Mouse (Mus musculus) forebrain, embryonic 12.5 days (tissue): ENCODE results near the gene D930048N14Rik. TPM values are rescaled to one million over a fixed set of nuclear protein-coding genes. Genes with fewer than 3 reads are reported as not detected.
"Not testable (repeated sequence)": the region's sequence is repeated elsewhere in the genome, so short reads cannot be mapped to it uniquely, and the experiment has no call there.

Source experiments
- ATAC-seq: fragments of 200-750 bp; cut with Nextera tagmentation; 2 replicates; pipeline ENCODE4 v1.8.0; 2017; ENCODE audit warnings: moderate TSS enrichment; ENCODE audit not compliant: low FRiP score
- H3K27ac ChIP-seq: fragments of 300-500 bp; sonication (generic); 2 replicates; pipeline ENCODE4 v1.5.1; 2016; ENCODE audit warnings: mild to moderate bottlenecking
- H3K27me3 ChIP-seq: fragments of 300-500 bp; sonication (generic); 2 replicates; pipeline ENCODE4 v1.6.1; 2016; ENCODE audit warnings: mild to moderate bottlenecking
- H3K36me3 ChIP-seq: fragments of 300-500 bp; sonication (generic); replicated peaks from 2 replicates; pipeline ENCODE4 v1.6.1; 2016; ENCODE audit warnings: mild to moderate bottlenecking
- H3K4me1 ChIP-seq: fragments of 300-500 bp; sonication (generic); 2 replicates; pipeline ENCODE4 v1.6.1; 2016
- H3K4me2 ChIP-seq: fragments of 300-500 bp; sonication (generic); 2 replicates; pipeline ENCODE4 v1.6.1; 2016; ENCODE audit warnings: mild to moderate bottlenecking, moderate library complexity
- H3K4me3 ChIP-seq: fragments of 300-500 bp; sonication (generic); replicated peaks from 2 replicates; pipeline ENCODE4 v1.5.1; 2016; ENCODE audit warnings: mild to moderate bottlenecking
- H3K9ac ChIP-seq: fragments of 300-500 bp; sonication (generic); 2 replicates; pipeline ENCODE4 v1.6.1; 2016; ENCODE audit warnings: mild to moderate bottlenecking
- H3K9me3 ChIP-seq: fragments of 300-500 bp; sonication (generic); 2 replicates; pipeline ENCODE4 v1.6.1; 2016
- WGBS: fragments of 180-500 bp; shearing (Covaris S2); methylation state at CpG from one replicate; pipeline ENCODE4 v1.1.7; 2016; 5-methylcytosine and 5-hydroxymethylcytosine counted together
- polyA plus RNA-seq: library from polyadenylated mRNA; unstranded; fragments of >200 nt; fragmentation: Nextera tagmentation; extraction: Ambion mirVana; gene quantifications from 2 replicates; pipeline ENCODE4 v1.2.1, GENCODE M21; 2016

D930048N14Rik gene
- polyA plus RNA-seq, 1 experiment from 2014 or later: 0.66 TPM

GRCm38 (mm10) chr11:51658705-51659104, 8.0 kb downstream of the D930048N14Rik start:
- H3K36me3 ChIP-seq: no peaks in the 10 kb centered on the region
- H3K9me3 ChIP-seq: no peaks in the 10 kb centered on the region
- 81% methylated on average over 6 of the region's 6 CpGs for whole genome bisulfite sequencing
- ATAC-seq: no peak
- H3K4me3 ChIP-seq: no peak overlapping the region
- H3K4me1 ChIP-seq: no peaks in the 10 kb centered on the region
- H3K4me2 ChIP-seq: no peak overlapping the region
- H3K27ac ChIP-seq: no peak overlapping the region
- H3K9ac ChIP-seq: no peak overlapping the region
- no peaks in the 10 kb centered on the region for H3K27me3 ChIP-seq

DNA sequence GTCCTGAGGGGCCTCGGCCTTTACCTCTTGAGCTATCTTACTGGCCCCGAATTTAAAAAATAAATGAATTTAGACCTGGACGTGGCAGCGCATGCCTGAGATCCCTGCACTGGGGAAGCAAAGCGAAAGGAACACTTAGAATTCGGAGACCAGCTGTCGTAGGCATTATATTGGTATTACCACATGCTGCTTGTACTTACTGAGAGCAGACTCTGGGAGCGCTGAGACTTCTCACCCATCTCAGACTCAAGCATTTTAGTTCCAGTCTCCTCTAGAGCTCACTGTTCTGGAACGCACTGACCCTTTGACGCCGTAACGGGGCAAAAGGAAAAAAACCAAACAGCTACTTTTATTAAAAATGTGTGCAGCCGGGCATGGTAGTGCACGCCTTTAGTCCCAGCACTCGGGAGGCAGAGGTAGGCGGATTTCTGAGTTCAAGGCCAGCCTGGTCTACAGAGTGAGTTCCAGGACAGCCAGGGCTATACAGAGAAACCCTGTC, 11.2 kb downstream of the D930048N14Rik start:
- Histone ChIP-seq H3K9ac (no peak overlapping the region), H3K4me3 (no peak overlapping the region), H3K4me1 (no peaks in the 10 kb centered on the region), H3K27me3 (no peaks in the 10 kb centered on the region), H3K36me3 (no peaks in the 10 kb centered on the region), H3K27ac (no peak overlapping the region), H3K9me3 (no peaks in the 10 kb centered on the region), H3K4me2 (no peak overlapping the region)
- WGBS: 80% methylated on average over 16 of the region's 16 CpGs
- no peak for ATAC-seq

- Histone ChIP-seq H3K4me2 (no peak overlapping the region), H3K9me3 (no peaks in the 10 kb centered on the region), H3K9ac (no peak overlapping the region), H3K27me3 (no peaks in the 10 kb centered on the region), H3K4me3 (no peak overlapping the region), H3K36me3 (no peaks in the 10 kb centered on the region), H3K4me1 (no peaks in the 10 kb centered on the region), H3K27ac (no peak overlapping the region)
- ATAC-seq: no peak
- WGBS: 73% methylated on average over 7 of the region's 7 CpGs
Measured at GRCm38 (mm10) chr11:51662632-51663031, 11.9 kb downstream of the D930048N14Rik start.

DNA sequence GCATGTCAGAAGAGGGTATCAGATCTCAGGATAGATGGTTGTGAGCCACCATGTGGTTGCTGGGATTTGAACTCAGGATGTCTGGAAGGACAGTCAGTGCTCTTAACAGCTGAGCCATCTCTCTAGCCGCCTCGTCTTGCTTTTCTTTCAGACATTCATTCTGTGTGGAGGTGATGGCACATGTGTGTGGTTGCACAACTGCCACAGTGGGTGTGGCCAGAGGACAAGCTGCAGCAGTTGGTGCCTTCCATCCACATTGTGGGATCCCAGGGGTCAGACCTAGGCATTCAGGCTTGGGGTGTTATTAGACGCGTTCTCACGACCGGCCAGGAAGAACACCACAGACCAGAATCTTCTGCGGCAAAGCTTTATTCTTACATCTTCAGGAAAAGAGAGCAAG, 14.0 kb downstream of the D930048N14Rik start:
- H3K36me3 ChIP-seq, H3K27ac ChIP-seq, H3K4me3 ChIP-seq, H3K9ac ChIP-seq, ATAC-seq, H3K4me2 ChIP-seq, H3K27me3 ChIP-seq, H3K4me1 ChIP-seq, H3K9me3 ChIP-seq: not testable (repeated sequence)
- WGBS: 96% methylated on average over 7 of the region's 7 CpGs

- H3K9ac ChIP-seq: no peak overlapping the region
- H3K4me2 ChIP-seq: no peak overlapping the region
- H3K36me3 ChIP-seq: no peaks in the 10 kb centered on the region
- no peaks in the 10 kb centered on the region for H3K4me1 ChIP-seq
- H3K4me3 ChIP-seq: no peak overlapping the region
- no peaks in the 10 kb centered on the region for H3K9me3 ChIP-seq
- WGBS: 94% methylated on average over 7 of the region's 7 CpGs
- no peak for ATAC-seq
- no peak overlapping the region for H3K27ac ChIP-seq
- no peaks in the 10 kb centered on the region for H3K27me3 ChIP-seq
Measured at GRCm38 (mm10) chr11:51670846-51671245, 20.1 kb downstream of the D930048N14Rik start.

GRCm38 (mm10) chr11:51671376-51671775, 20.6 kb downstream of the D930048N14Rik start:
- no peaks in the 10 kb centered on the region for H3K36me3 ChIP-seq
- H3K4me3 ChIP-seq: no peak overlapping the region
- H3K27ac ChIP-seq: no peak overlapping the region
- H3K4me2 ChIP-seq: no peak overlapping the region
- H3K27me3 ChIP-seq: no peaks in the 10 kb centered on the region
- H3K4me1 ChIP-seq: no peaks in the 10 kb centered on the region
- WGBS: 74% methylated on average over 2 of the region's 2 CpGs
- H3K9me3 ChIP-seq: no peaks in the 10 kb centered on the region
- ATAC-seq: no peak
- no peak overlapping the region for H3K9ac ChIP-seq

DNA sequence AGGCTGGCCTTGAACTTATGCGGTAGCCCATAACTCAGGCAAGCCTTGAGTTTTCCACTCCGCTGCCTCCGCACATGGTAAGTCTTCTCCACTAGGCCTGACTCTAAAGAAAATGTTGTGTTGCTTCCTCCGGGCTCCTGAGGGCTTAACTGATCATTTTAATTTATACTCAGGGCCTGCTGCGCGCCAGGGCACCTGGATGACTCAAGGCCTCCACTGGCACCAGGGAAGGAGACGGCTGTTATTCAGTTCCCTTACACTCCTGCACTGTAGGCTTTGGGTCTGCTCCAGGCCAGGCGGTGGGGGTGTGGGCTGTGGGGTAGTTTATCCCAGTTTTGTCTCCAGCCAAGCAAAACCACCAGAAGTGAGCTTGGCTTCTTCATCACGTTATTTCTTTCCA, 22.5 kb downstream of the D930048N14Rik start:
- Histone ChIP-seq H3K4me2 (no peak overlapping the region), H3K27me3 (no peaks in the 10 kb centered on the region), H3K4me1 (no peaks in the 10 kb centered on the region), H3K27ac (no peak overlapping the region), H3K36me3 (no peaks in the 10 kb centered on the region), H3K9ac (no peak overlapping the region), H3K4me3 (no peak overlapping the region), H3K9me3 (no peaks in the 10 kb centered on the region)
- ATAC-seq: no peak
- 82% methylated on average over 9 of the region's 9 CpGs for WGBS

DNA sequence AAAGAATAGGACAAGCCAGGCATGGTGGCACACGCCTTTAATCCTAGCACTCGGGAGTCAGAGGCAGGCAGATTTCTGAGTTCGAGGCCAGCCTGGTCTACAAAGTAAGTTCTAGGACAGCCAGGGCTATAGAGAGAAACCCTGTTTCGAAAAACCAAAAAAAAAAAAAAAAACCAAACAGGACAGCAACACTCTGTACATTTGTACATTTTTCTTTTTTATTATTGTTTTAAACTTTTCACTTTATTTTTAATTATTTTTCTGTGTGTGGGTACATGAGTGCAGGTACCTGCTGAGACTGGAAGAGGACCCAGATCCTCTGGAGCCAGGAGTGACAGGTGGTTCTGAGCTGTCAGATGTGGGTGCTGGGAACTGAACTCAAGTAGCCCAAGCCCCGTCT, 24.6 kb downstream of the D930048N14Rik start:
- Histone ChIP-seq H3K27me3 (no peaks in the 10 kb centered on the region), H3K36me3 (no peaks in the 10 kb centered on the region), H3K4me1 (no peaks in the 10 kb centered on the region), H3K9me3 (no peaks in the 10 kb centered on the region), H3K4me2 (no peak overlapping the region), H3K4me3 (no peak overlapping the region), H3K27ac (no peak overlapping the region), H3K9ac (no peak overlapping the region)
- 78% methylated on average over 5 of the region's 5 CpGs for WGBS
- no peak for ATAC-seq

- ATAC-seq: no peak
- no peak overlapping the region for H3K4me3 ChIP-seq
- H3K4me2 ChIP-seq: no peak overlapping the region
- H3K27me3 ChIP-seq: no peaks in the 10 kb centered on the region
- no peaks in the 10 kb centered on the region for H3K36me3 ChIP-seq
- 0 out of 2 replicates have a peak, but pooled peaks cover 6% of the 10 kb centered on the region for H3K4me1 ChIP-seq
- H3K27ac ChIP-seq: no peak overlapping the region
- no peaks in the 10 kb centered on the region for H3K9me3 ChIP-seq
- H3K9ac ChIP-seq: 0 out of 2 replicates have a peak overlapping the region, but pooled peaks have one; percentile 17
- WGBS: 79% methylated on average over 6 of the region's 6 CpGs
Measured at GRCm38 (mm10) chr11:51677737-51678418, 27.1 kb downstream of the D930048N14Rik start.

DNA sequence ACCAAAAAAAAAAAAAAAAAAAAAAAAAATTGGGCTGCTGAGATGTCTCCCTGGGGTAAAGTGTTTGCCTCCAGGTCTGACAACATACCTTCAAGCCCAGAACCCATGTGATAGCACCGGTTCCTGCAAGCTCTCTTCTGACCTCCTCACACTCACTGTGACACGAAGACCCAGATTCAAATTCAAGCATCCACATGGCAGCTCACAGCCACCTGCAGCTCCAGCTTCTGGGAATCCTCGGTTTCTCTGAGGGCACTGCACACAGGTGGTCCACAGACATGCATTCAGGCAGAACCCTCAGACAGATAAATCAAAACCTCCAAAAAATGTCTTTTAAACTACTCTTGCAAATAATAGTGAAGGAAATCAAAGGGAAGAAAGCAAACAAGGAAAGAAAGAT, 28.7 kb downstream of the D930048N14Rik start:
- no peaks in the 10 kb centered on the region for H3K36me3 ChIP-seq
- ATAC-seq: no peak
- H3K27me3 ChIP-seq: no peaks in the 10 kb centered on the region
- 0 out of 2 replicates have a peak, but pooled peaks cover 6% of the 10 kb centered on the region for H3K4me1 ChIP-seq
- H3K9ac ChIP-seq: no peak overlapping the region
- WGBS: 76% methylated on average over 3 of the region's 3 CpGs
- no peak overlapping the region for H3K27ac ChIP-seq
- H3K9me3 ChIP-seq: no peaks in the 10 kb centered on the region
- no peak overlapping the region for H3K4me3 ChIP-seq
- H3K4me2 ChIP-seq: no peak overlapping the region

DNA sequence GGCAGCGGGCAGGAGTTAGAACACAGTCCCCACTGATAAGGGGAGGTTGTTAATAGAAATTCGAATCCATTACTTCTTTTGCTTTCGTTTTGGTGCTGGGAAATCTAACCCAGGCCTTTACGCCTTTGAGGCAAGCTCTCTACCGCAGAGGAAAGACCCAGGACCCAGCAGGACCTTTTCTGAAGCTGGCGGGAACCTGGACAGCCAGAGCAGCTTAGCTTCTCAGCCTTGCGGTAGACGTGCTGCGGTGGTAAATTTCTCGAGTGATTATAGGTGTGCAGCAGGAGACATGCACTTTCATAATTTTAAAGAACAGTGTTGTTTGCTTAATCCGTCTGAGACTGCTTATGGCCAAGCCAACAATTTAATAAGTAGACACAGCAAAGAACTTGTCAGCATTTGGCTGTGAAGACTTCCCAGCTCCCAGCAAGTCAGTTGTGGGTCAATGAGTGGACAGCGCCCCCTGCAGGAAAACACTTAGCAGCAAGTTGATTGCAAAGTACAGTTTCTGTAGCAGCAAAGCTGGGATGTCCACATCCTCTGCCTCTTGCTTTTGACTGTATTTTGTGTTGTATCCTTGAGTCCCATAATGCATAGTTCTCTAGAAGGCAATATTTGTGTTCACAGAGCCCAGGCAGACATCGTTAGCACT, 30.7 kb downstream of the D930048N14Rik start:
- Histone ChIP-seq H3K36me3 (peaks cover 10% of the 10 kb centered on the region), H3K27me3 (no peaks in the 10 kb centered on the region), H3K4me3 (no peak overlapping the region), H3K4me1 (0 out of 2 replicates have a peak, but pooled peaks cover 6% of the 10 kb centered on the region), H3K27ac (no peak overlapping the region), H3K9ac (no peak overlapping the region), H3K4me2 (no peak overlapping the region), H3K9me3 (no peaks in the 10 kb centered on the region)
- 33% methylated on average over 13 of the region's 13 CpGs for WGBS
- ATAC-seq: no peak

DNA sequence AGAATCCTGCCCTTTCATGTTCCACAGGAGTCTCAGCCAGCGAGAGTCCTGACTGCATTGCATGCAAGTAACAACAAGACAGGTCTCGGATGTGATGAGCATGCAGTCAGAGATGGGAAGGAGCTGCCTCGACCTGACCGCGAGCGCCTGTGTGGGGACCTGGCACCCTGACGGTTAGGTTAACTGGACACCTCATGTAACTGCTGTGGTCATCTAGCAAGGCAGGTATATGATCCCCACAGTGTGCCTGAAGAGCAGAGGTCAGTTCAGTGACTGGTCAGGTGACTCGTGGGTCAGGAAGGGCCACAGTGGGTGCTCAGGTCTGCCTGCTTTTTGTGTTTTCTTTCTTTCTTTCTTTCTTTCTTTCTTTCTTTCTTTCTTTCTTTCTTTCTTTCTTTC, 31.2 kb downstream of the D930048N14Rik start:
- Histone ChIP-seq H3K27me3 (no peaks in the 10 kb centered on the region), H3K36me3 (peaks cover 10% of the 10 kb centered on the region), H3K4me3 (no peak overlapping the region), H3K9me3 (no peaks in the 10 kb centered on the region), H3K9ac (no peak overlapping the region), H3K4me1 (0 out of 2 replicates have a peak, but pooled peaks cover 6% of the 10 kb centered on the region), H3K4me2 (no peak overlapping the region), H3K27ac (no peak overlapping the region)
- no peak for ATAC-seq
- WGBS: 51% methylated on average over 8 of the region's 8 CpGs
